Mouse (Mus musculus): Measurements from ENCODE around the gene Shc1. TPM values are rescaled to one million over a fixed set of nuclear protein-coding genes. Genes with fewer than 3 reads are reported as not detected.

The Shc1 gene
- polyA plus RNA-seq, 1 experiment from 2014 or later, result 54.8 TPM

GRCm38 (mm10) chr3:89479055-89479454 is 60.8 kb downstream of the Shc1 start:
- Histone ChIP-seq H3K27me3 (no peaks in the 10 kb centered on the region), H3K4me1 (no peaks in the 10 kb centered on the region), H3K9ac (no peak overlapping the region), H3K4me3 (no peak overlapping the region), H3K36me3 (no peaks in the 10 kb centered on the region), H3K4me2 (replicated peaks) (no peak overlapping the region), H3K9me3 (replicated peaks) (no peaks in the 10 kb centered on the region), H3K27ac (no peak overlapping the region)
- ATAC-seq (ENCODE audit: low FRiP score), result no peak
- WGBS, result 84% methylated on average over 6 of the region's 6 CpGs

Other genes with a start within 250 kb of the Shc1 start
- 105 and 107 TPM in 2 replicates for gene Scamp3, start 241.0 kb upstream of the Shc1 start, polyA plus RNA-seq (2016; fragmentation: Nextera tagmentation; extraction: Ambion mirVana)
- 33.4 and 34.2 TPM in 2 replicates for gene Fam189b, start 235.3 kb upstream of the Shc1 start, polyA plus RNA-seq (2016; fragmentation: Nextera tagmentation; extraction: Ambion mirVana)
- gene Gba, start 215.5 kb upstream of the Shc1 start, polyA plus RNA-seq (2016; fragmentation: Nextera tagmentation; extraction: Ambion mirVana), result 50.3 and 51.3 TPM in 2 replicates
- 64.5 and 71.3 TPM in 2 replicates for gene Thbs3, start 203.3 kb upstream of the Shc1 start, polyA plus RNA-seq (2016; fragmentation: Nextera tagmentation; extraction: Ambion mirVana)
- gene Mtx1, start 191.4 kb upstream of the Shc1 start, polyA plus RNA-seq (2016; fragmentation: Nextera tagmentation; extraction: Ambion mirVana), result 174 and 175 TPM in 2 replicates
- gene Muc1, start 189.4 kb upstream of the Shc1 start, polyA plus RNA-seq (2016; fragmentation: Nextera tagmentation; extraction: Ambion mirVana), result 1.5 and 1.6 TPM in 2 replicates
- gene Krtcap2, start 172.5 kb upstream of the Shc1 start, polyA plus RNA-seq (2016; fragmentation: Nextera tagmentation; extraction: Ambion mirVana), result 247 and 271 TPM in 2 replicates
- 27.2 and 29.6 TPM in 2 replicates for gene Trim46, start 172.1 kb upstream of the Shc1 start, polyA plus RNA-seq (2016; fragmentation: Nextera tagmentation; extraction: Ambion mirVana)
- 63.9 and 86.7 TPM in 2 replicates for gene Dpm3, start 159.1 kb upstream of the Shc1 start, polyA plus RNA-seq (2016; fragmentation: Nextera tagmentation; extraction: Ambion mirVana)
- 44.9 and 46.8 TPM in 2 replicates for gene Slc50a1, start 147.9 kb upstream of the Shc1 start, polyA plus RNA-seq (2016; fragmentation: Nextera tagmentation; extraction: Ambion mirVana)
- gene Efna1, start 137.3 kb upstream of the Shc1 start, polyA plus RNA-seq (2016; fragmentation: Nextera tagmentation; extraction: Ambion mirVana), result 14.3 and 15.4 TPM in 2 replicates
- gene Efna3, start 95.5 kb upstream of the Shc1 start, polyA plus RNA-seq (2016; fragmentation: Nextera tagmentation; extraction: Ambion mirVana), result 21.7 and 22.2 TPM in 2 replicates
- gene Efna4, start 80.4 kb upstream of the Shc1 start, polyA plus RNA-seq (2016; fragmentation: Nextera tagmentation; extraction: Ambion mirVana), result 20.5 and 21.4 TPM in 2 replicates
- 40.3 and 41.9 TPM in 2 replicates for gene Adam15, start 68.4 kb upstream of the Shc1 start, polyA plus RNA-seq (2016; fragmentation: Nextera tagmentation; extraction: Ambion mirVana)
- gene Dcst2, start 56.5 kb upstream of the Shc1 start, polyA plus RNA-seq (2016; fragmentation: Nextera tagmentation; extraction: Ambion mirVana), result 0.12 and 0.29 TPM in 2 replicates
- 0.71 and 0.76 TPM in 2 replicates for gene Dcst1, start 53.2 kb upstream of the Shc1 start, polyA plus RNA-seq (2016; fragmentation: Nextera tagmentation; extraction: Ambion mirVana)
- 0.74 and 0.80 TPM in 2 replicates for gene Zbtb7b, start 23.7 kb upstream of the Shc1 start, polyA plus RNA-seq (2016; fragmentation: Nextera tagmentation; extraction: Ambion mirVana)
- gene Lenep, start 15.7 kb upstream of the Shc1 start, polyA plus RNA-seq (2016; fragmentation: Nextera tagmentation; extraction: Ambion mirVana), result 1.0 and 1.5 TPM in 2 replicates
- gene Flad1, start 6.6 kb upstream of the Shc1 start, polyA plus RNA-seq (2016; fragmentation: Nextera tagmentation; extraction: Ambion mirVana), result 36.1 and 36.9 TPM in 2 replicates
- 249 and 274 TPM in 2 replicates for gene Cks1b, start 60 bp upstream of the Shc1 start, polyA plus RNA-seq (2016; fragmentation: Nextera tagmentation; extraction: Ambion mirVana)
- gene Pygo2, start 11.8 kb downstream of the Shc1 start, polyA plus RNA-seq (2016; fragmentation: Nextera tagmentation; extraction: Ambion mirVana), result 63.8 and 66.1 TPM in 2 replicates
- gene Pbxip1, start 18.3 kb downstream of the Shc1 start, polyA plus RNA-seq (2016; fragmentation: Nextera tagmentation; extraction: Ambion mirVana), result 25.3 and 26.2 TPM in 2 replicates
- gene Pmvk, start 36.1 kb downstream of the Shc1 start, polyA plus RNA-seq (2016; fragmentation: Nextera tagmentation; extraction: Ambion mirVana), result 73.5 and 74.5 TPM in 2 replicates
- 4.0 and 4.2 TPM in 2 replicates for gene Kcnn3, start 101.7 kb downstream of the Shc1 start, polyA plus RNA-seq (2016; fragmentation: Nextera tagmentation; extraction: Ambion mirVana)

Data from hindbrain, embryonic 12.5 days (tissue).